Mouse (Mus musculus) thymus, adult 18-20 months (tissue): ENCODE measurements around the gene Uba3.

Source experiments
- DNase-seq, 2 experiments: peaks; one replicate each; pipeline ENCODE4 v3.0.0; 2022; ENCODE audit warnings: mixed read lengths in 2 of 2

Gene Uba3

DNA sequence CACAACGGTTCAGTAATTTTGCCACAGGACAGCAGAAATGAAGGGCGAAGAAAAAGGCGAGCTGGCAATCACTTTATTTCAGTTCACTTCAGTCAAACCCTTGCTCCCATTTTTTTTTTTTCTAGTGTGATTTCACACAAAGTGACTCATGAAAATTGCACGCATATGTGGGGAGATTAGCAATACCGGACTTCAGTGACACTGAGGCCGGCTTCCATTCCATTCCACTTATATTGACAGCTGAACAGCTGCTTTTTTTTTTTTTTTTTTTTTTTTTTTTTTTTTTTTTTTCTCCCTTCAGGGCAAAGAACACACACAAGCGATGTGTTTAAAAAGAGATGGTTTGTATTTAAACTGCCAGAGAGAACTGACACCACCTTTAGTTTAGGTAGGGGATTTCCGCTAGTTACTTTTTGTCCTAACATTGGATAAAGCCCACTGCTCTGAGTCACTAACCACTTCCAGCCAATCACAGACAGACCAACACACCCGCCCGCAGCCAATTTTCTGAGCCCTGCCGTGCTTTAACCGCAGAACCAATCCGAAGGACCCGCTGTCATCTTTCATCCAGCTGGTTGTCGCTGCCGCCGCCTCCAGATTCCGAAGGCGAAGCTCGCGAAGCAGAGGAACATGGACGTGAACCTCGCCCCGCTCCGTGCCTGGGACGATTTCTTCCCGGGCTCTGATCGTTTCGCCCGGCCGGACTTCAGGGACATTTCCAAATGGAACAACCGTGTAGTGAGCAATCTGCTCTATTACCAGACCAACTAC lies 4.9 kb upstream of the Uba3 start, which contains the start of gene Arl6ip5:
Gene Arl6ip5 (plus strand): TSS at position 499 of the 771 bp plus-strand sequence.
- DNase-seq = peak; percentile 82 to 90

DNA sequence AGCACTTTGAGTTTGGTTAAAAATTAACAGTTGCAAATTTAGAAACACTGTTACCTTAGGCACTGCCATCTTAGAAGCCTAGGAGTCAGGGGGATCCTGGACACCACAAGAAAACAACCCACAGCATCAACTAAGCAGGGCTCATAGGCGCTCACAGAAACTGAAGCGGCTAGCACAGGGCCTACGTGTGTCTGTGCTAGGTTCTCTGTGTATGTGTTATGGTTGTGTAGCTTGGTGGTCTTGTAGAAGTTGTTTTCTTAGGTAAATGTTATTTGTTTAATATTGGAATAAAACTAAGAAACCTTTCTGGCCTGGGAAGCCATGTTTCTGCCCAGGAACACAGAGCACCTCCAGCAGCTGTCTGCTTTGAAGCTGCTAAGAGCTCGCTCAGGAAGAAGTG lies 4.3 kb upstream of the Uba3 start:
- DNase-seq = no peak

- DNase-seq = no peak
Observed at GRCm38 (mm10) chr6:97209201-97209600, 3.8 kb upstream of the Uba3 start.

- DNase-seq = no peak
Observed at GRCm38 (mm10) chr6:97208406-97208805, 3.0 kb upstream of the Uba3 start.

DNA sequence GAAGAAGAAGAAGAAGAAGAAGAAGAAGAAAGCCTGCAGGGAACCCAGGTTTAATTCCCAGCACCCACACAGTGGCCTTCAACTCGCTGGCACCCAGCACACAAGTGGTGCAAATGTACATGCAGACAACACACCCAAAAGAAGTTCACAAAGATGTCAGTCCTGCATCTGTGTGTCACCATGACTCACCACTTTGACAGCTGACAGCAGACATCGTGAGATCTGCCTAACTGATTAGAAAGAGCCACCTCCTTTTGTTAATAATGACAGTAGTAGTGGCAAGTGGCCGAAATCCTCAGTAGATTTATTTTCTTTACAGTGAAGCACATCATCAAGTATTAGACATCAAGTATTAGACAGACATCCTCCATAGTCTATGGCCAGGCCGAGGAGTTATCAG lies 1.6 kb upstream of the Uba3 start:
- DNase-seq = no peak

DNA sequence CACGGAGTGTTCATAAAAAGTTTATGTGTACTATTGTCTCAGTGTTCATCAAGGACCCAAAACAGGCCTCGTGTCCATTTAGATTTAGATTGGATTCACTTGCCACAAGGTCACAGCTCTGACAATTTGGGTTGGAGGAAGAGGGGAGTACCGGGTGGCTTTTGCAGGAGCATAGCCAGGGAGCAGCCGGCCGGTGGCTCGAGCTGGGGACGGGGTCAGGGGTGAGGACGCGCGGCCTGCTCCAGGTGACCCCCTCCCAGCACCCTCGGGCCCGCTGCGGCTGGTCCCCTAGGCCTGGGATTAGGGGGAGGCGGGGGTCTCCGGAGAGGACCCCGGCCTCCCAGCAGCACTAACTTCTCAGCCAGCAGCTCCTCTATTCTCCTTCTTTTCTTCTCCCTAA lies 495 bp downstream of the Uba3 start:
- DNase-seq = peak; percentile 41 to 43

DNA sequence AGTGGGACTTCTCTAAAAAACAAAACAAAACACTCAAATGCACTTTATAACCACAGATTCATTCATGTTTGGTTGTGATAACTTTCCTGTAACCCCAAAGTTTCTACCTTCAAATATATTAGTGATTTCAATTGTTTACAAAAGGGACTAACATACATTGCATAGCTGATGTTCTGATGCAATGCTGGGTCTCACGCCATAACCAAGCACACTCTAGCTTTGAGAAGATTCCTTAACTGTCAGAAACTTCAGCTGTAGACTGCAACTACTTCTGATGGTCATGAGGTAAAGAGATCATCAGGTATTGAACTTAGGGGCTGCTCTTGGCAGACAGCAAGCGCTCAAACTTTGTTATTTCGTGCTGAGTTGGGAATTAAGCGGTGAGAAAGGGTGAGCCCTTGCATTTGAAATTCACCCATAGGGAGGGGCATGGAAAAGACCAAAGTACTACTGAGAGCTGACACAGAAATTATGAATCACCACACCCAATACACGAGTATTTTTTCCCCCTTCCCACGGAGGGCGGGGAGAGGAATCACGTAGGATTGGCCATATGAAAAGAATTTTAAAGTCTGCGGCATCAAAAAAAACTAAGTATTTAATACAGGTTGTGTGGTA lies 1.1 kb downstream of the Uba3 start:
- DNase-seq = no peak

DNA sequence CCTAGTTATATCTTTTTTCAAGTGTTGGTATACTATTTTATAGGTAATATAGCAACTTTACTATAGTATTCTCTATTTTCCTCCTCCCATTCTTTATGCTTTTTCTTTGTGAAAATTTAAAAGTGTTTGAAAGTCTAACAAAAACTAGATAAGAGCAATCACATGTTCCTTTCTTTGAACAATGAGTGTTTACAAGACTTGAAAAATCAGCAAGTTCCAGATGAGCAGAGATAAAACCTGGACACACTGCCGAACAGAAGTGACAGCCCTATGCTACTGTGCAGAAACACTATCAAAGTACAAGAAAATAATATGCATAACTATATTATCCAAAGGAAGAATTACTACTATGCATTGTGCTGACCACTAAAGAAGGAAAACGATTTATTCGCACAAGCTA lies 3.0 kb downstream of the Uba3 start:
- DNase-seq = no peak

DNA sequence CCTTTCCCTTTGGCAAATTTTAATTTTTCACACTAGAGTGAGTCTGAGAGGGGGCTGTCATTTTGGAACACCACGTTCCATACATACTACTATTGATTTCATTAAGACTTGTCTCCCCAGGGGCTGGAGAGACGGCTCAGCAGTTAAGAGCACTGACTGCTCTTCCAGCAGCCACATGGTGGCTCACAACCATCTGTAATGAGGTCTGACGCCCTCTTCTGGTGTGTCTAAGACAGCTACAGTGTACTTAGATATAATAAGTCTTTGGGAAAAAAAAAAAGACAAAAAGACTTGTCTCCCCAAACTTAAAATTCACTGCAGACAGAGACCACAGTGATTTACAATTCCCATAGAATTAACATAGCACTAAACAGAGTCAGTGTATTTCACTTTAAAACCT lies 5.0 kb downstream of the Uba3 start:
- no peak for DNase-seq

DNA sequence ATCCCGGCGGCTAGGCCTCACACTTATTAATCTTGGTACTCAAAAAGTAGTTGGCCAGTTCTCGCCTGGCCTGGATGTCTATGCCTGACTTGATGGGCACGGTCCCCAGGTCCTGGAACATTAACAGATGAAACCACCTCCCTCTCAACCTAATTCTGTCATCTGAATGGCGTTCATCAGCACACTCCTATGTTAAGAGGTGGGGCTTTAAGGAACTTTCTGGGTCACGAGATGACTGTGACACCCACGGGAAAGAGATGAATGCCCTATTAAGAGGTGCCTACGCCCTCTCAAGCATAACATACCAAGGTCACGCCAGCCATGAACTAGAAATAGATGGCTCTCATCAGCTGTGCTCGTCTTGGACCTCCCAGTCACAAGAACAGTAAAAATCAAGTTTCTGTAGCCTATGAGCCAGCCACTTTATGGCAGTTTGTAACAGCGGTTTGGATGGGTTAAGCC lies 26.0 kb downstream of the Uba3 start:
- DNase-seq = no peak

GRCm38 (mm10) chr6:97178491-97179366 lies 26.7 kb downstream of the Uba3 start, which contains the start of gene Tmf1:
Gene Tmf1, minus strand, starts transcription at chr6:97179122.
- DNase-seq = peak; percentile 94

- DNase-seq = no peak
Observed at GRCm38 (mm10) chr6:97175716-97176115, 29.7 kb downstream of the Uba3 start.

GRCm38 (mm10) chr6:97150156-97150555 lies 55.3 kb downstream of the Uba3 start:
- DNase-seq = no peak

DNA sequence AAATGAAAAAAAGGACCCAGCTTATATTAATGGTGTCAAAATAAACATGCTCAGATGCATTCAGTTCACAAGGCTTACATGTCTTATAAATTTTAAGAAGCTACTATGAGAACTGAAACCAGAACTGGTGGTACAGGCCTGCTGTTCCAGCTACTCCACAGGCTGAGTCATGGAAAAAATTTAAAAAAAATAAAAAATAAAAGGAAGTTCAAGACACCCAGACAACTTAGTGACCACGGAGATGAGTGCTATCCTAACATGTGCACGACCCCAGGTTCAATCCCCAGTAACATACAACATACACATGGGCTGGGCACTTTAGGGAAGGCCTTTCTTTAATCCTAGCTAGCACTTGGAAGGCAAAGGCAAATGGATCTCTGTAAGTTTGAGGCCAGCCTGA lies 55.7 kb downstream of the Uba3 start:
- DNase-seq = no peak

- DNase-seq = peak; percentile 71 to 73
Observed at GRCm38 (mm10) chr6:97148383-97149251, 56.8 kb downstream of the Uba3 start, which contains the start of gene Eogt. Gene Eogt, minus strand, starts transcription at chr6:97149182.

DNA sequence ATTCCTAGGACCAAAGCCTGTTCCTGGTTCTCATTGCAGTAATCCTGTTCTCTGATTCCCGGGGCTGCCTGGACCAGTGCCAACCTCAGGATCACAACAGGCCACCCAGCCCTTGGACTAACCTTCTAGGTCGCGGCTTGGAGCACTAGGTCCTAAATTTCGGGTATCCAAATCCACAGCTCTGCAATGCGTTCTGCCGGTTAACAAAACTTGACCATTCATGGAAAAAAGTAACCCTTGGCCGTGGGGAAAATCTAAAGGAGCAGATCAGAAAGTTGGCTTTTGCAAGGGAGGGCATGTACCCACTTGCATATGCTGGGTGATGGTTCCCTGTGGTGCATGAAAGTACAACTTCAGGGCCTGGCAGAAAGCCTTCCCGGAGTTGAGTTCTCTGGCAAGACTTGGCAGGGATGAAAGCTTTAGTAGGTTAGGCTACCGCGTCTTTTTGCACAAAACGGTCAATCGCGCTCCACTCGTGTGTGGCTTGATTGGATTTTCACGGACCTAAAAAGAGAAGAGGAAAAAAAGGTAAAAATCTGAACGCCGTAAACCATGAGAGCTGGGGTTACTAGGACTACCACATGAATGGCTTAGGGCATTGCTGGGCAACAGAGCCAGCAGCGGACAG lies 57.6 kb downstream of the Uba3 start:
- DNase-seq = peak in 1 of 2 experiments; percentile 9

DNA sequence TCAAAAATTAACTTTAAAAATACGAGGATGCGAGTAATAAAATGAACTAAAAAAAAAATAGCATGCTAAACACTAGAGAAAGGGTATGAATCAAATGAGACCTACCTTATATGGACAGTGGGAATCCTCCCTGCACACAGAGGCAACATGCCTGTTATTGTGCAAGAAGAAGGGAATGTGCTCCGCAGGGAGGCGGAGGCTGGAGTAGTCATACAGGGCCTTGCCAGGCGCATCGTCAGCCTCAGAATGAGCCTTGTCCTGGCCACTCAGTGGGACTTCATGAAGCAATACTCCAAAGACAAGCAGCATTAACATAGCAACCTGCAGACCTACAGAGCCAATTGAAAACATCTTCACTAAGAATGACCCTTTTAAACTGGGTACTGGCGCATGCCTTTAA lies 60.3 kb downstream of the Uba3 start:
- no peak for DNase-seq

DNA sequence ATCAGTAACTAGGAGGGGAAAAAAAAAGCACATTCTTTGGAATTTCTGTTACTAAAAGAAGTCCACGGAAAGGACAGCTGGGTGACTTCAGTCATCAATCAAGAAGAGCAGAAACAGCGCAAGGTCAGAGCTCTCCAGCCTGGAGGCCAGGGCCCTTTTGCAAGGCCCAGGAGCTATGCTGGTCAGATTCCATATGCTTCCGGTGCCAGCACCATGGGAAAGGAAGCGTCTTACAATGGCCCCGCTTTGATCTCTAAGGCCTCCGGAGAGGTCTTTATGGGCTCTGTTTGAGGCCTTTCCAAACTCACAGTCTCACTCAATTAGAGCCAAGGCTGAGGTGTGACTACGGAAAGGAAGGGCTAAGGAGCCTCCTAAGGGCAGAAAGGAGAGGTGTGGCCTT lies 61.1 kb downstream of the Uba3 start:
- no peak for DNase-seq

GRCm38 (mm10) chr6:97142611-97143010 lies 62.8 kb downstream of the Uba3 start:
- no peak for DNase-seq

DNA sequence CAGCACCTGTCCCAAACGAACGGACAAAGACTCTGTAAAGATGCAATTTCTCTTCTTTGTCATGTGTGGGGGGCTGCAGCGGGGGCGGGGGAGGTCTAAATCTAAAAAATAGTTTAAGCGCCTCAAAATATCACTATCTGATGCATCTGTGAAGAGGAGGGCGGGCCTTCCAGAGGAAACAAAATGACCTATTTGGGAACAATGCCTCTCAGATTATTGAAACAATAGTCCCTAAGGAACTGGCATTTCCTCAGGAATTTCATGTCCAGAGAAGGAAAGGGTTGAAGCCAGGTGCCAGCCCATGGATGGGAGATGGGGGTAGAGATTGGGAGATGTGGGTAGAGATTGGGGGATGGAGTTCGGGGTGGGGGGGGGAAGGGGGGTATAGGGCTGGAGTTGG lies 63.6 kb downstream of the Uba3 start:
- no peak for DNase-seq
